Mouse (Mus musculus) forebrain, postnatal 0 days (tissue): ENCODE results near the gene Caskin2. TPM values are rescaled to one million over a fixed set of nuclear protein-coding genes. Genes with fewer than 3 reads are reported as not detected.

ENCODE experiments used
- ATAC-seq: fragments of 200-750 bp; cut with Nextera tagmentation; 2 replicates; pipeline ENCODE4 v1.8.0; 2017; ENCODE audit warnings: mild to moderate bottlenecking, moderate library complexity
- DNase-seq: peaks from one replicate; pipeline ENCODE4 v3.0.0-alpha.2; 2015
- H3K27ac ChIP-seq: fragments of 300-500 bp; sonication (generic); 2 replicates; pipeline ENCODE4 v1.5.1; 2014; ENCODE audit warnings: low read depth, mild to moderate bottlenecking, antibody characterized with exemption, low read length, moderate library complexity, mixed read lengths
- H3K27me3 ChIP-seq: fragments of 300-500 bp; sonication (generic); 2 replicates; pipeline ENCODE4 v1.6.1; 2014; ENCODE audit warnings: mild to moderate bottlenecking, low read length, mixed read lengths; ENCODE audit not compliant: insufficient read depth
- H3K36me3 ChIP-seq: fragments of 300-500 bp; sonication (generic); 2 replicates; pipeline ENCODE4 v1.6.1; 2014; ENCODE audit warnings: mild to moderate bottlenecking, moderate library complexity; ENCODE audit not compliant: insufficient read depth
- H3K4me1 ChIP-seq: fragments of 300-500 bp; sonication (generic); 2 replicates; pipeline ENCODE4 v1.6.1; 2014; ENCODE audit warnings: antibody characterized with exemption; ENCODE audit not compliant: insufficient read depth
- H3K4me2 ChIP-seq: fragments of 300-500 bp; sonication (generic); 2 replicates; pipeline ENCODE4 v1.6.1; 2014; ENCODE audit warnings: low read depth, mild to moderate bottlenecking, moderate library complexity
- H3K4me3 ChIP-seq: fragments of 300-500 bp; sonication (generic); 2 replicates; pipeline ENCODE4 v1.5.1; 2014; ENCODE audit warnings: low read depth, low read length, mixed read lengths
- H3K9ac ChIP-seq: fragments of 300-500 bp; sonication (generic); 2 replicates; pipeline ENCODE4 v1.6.1; 2014; ENCODE audit warnings: mild to moderate bottlenecking
- H3K9me3 ChIP-seq: fragments of 300-500 bp; sonication (generic); 2 replicates; pipeline ENCODE4 v1.6.1; 2016; ENCODE audit warnings: low read length
- CTCF ChIP-seq: sonication (generic); IDR thresholded peaks from 2 replicates; pipeline ENCODE4 v1.5.1; 2016; ENCODE audit warnings: antibody characterized with exemption, control low read depth, low read depth
- WGBS: fragments of 180-500 bp; shearing (Covaris S2); extraction: QIAGEN DNeasy Blood & Tissue Kit; methylation state at CpG from one replicate; pipeline ENCODE4 v1.1.7; 2014; 5-methylcytosine and 5-hydroxymethylcytosine counted together
- polyA plus RNA-seq: library from polyadenylated mRNA; unstranded; fragments of >200 nt; fragmentation: Nextera tagmentation; extraction: Ambion mirVana; gene quantifications from 2 replicates; pipeline ENCODE4 v1.2.1, GENCODE M21; 2015
- total RNA-seq: library from RNA; depleted of rRNA; stranded (reverse); fragments of >200 nt; gene quantifications from 2 replicates; pipeline ENCODE4 v1.2.3, GENCODE M21; 2014

Caskin2 gene
- total and polyA plus RNA-seq, 2 experiments from 2014 or later, result 6.1 to 14.7 TPM

DNA sequence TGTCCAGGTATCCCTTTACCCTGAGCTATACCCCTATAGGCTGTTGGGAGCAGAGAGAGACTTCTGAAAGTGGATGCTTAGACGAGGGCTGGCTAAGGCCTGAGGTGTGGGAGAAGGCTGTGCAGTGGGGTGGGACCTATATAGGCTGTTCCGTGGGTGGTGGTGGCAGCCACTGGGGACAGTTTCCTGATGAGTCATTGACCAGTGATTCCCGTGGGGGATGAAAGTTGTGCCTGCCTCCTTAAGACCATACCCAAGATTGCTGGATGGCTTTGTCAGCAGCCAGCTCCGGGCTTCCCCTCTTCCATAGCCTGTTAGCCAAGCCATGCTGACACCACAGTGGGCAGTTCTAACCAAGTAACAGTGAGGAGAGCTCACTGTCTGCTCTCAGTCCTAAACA lies 7.6 kb upstream of the Caskin2 start:
- TF ChIP-seq CTCF, result no peak
- Histone ChIP-seq H3K27me3 (peaks cover 10% of the 10 kb centered on the region; the same call in 1 of the 2 replicates), H3K27ac (no peak overlapping the region), H3K4me1 (peaks cover 1% of the 10 kb centered on the region; the same call in 1 of the 2 replicates), H3K4me2 (no peak overlapping the region), H3K9ac (no peak overlapping the region), H3K9me3 (no peaks in the 10 kb centered on the region), H3K4me3 (no peak overlapping the region), H3K36me3 (peaks cover 36% of the 10 kb centered on the region)
- DNase-seq, result no peak
- no peak for ATAC-seq
- 79% methylated on average over 4 of the region's 4 CpGs for WGBS

DNA sequence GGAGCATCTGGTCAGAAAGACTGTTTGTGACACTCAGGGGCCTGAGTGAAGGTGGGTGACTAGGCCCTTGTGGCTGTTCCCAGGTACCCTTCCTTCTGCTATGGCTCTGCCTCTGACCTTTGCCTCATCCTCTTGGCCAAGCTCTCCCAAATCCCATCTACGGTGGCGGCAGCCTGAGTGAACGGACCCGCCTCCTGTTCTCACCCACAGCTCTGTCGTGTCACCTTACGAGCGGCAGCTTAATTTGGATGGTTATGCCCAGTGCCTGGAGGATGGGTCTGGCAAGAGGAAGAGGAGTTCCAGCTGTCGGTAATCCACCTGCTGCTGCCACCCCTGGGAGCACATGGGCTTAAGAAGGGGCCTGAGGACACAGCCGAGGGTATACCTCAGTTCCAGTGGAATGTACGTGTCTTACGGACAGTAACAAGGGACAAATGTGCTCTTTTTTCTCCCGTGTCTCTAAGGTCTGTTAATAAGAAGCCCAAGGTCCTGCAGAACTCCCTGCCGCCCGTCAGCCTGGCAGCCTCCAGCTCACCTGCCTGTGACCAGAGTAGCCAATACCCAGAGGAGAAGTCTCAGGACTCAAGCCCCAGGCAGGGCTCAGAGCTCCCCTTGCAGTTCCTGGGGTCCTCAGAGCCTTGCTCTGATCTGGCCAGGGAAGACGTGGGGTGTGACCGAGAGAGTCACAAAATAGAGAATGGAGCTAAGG lies 6.6 kb upstream of the Caskin2 start:
- Histone ChIP-seq H3K27ac (no peak overlapping the region), H3K9ac (no peak overlapping the region), H3K9me3 (no peaks in the 10 kb centered on the region), H3K4me1 (peaks cover 7% of the 10 kb centered on the region), H3K4me2 (no peak overlapping the region), H3K27me3 (peaks cover 10% of the 10 kb centered on the region; the same call in 1 of the 2 replicates), H3K36me3 (peaks cover 36% of the 10 kb centered on the region), H3K4me3 (no peak overlapping the region)
- WGBS, result 89% methylated on average over 16 of the region's 16 CpGs
- TF ChIP-seq CTCF, result no peak
- DNase-seq (no peak), ATAC-seq (no peak)

DNA sequence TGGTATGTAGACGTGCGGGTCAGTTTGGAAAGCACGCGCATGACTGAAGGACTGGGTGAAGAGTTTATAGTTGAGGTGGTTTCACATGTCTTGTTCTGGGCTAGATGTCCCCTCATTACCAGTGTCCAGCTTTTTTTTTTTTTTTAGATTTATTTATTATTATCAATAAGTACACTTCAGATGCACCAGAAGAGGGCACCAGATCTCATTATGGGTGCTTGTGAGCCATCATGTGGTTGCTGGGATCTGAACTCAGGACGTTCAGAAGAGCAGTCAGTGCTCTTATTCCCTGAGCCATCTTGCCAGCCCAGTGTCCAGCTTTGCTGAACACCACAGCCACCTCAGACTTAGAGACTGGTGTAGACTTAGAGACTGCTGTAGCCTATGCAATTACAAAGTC lies 3.9 kb upstream of the Caskin2 start:
- Histone ChIP-seq H3K36me3 (peaks cover 32% of the 10 kb centered on the region), H3K4me2 (no peak overlapping the region), H3K9ac (no peak overlapping the region), H3K4me1 (peaks cover 11% of the 10 kb centered on the region), H3K4me3 (no peak overlapping the region), H3K27me3 (no peaks in the 10 kb centered on the region), H3K27ac (no peak overlapping the region), H3K9me3 (no peaks in the 10 kb centered on the region)
- ATAC-seq (no peak), DNase-seq (no peak)
- WGBS, result 83% methylated on average over 5 of the region's 5 CpGs
- TF ChIP-seq CTCF, result no peak

DNA sequence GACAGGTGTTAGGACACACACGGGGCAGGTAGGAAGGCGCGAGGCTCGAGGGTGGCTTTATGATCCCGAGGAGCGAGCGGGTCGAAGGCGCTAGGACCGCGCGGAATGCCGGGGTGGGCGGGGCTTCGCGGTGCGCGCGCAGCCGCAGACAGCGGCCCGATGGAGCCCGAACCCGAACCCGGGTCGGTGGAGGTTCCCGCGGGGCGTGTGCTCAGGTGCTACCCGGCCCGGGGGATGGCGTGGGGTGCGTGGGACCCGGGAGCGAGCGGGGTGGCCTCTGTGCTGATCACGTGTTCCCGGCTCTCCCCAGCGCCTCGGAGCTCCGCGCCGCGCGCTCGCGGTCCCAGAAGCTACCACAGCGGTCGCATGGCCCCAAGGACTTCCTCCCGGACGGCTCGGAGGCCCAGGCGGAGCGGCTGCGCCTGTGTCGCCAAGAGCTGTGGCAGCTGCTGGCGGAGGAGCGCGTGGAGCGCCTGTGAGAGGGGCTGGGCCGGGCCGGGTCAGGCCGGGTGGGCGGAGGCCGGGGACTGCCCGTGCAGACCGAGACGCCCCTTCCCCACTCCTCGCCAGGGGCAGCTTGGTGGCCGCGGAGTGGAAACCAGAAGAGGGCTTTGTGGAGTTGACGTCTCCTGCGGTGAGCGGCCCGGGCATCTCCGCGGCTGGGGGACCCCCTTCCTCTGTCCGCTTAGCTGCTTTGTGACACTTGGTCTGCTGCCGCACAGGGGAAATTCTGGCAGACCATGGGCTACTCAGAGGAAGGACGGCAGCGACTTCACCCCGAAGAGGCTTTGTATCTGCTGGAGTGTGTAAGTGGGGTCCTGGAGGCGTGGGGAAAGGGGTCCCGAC lies 1.4 kb upstream of the Caskin2 start, which contains the start of gene Tsen54:
Gene Tsen54, plus strand, starts transcription at position 120 of the 846 bp plus-strand sequence.
- no peak for TF ChIP-seq CTCF
- peak within 1 kb of the TSS; percentile 76 for H3K9ac ChIP-seq
- DNase-seq, result peak; percentile 89
- H3K4me2 ChIP-seq, result peak within 1 kb of the TSS; percentile 95
- no peaks in the 10 kb centered on the region for H3K9me3 ChIP-seq
- peak; percentile 72 for ATAC-seq
- no peaks in the 10 kb centered on the region for H3K27me3 ChIP-seq
- WGBS, result under 1% methylated on average over 81 of the region's 84 CpGs
- H3K27ac ChIP-seq, result peak within 1 kb of the TSS; percentile 24; the same call in 1 of the 2 replicates
- H3K4me1 ChIP-seq, result peaks cover 11% of the 10 kb centered on the region
- peaks cover 12% of the 10 kb centered on the region for H3K36me3 ChIP-seq
- H3K4me3 ChIP-seq, result peak within 1 kb of the TSS; percentile 92

DNA sequence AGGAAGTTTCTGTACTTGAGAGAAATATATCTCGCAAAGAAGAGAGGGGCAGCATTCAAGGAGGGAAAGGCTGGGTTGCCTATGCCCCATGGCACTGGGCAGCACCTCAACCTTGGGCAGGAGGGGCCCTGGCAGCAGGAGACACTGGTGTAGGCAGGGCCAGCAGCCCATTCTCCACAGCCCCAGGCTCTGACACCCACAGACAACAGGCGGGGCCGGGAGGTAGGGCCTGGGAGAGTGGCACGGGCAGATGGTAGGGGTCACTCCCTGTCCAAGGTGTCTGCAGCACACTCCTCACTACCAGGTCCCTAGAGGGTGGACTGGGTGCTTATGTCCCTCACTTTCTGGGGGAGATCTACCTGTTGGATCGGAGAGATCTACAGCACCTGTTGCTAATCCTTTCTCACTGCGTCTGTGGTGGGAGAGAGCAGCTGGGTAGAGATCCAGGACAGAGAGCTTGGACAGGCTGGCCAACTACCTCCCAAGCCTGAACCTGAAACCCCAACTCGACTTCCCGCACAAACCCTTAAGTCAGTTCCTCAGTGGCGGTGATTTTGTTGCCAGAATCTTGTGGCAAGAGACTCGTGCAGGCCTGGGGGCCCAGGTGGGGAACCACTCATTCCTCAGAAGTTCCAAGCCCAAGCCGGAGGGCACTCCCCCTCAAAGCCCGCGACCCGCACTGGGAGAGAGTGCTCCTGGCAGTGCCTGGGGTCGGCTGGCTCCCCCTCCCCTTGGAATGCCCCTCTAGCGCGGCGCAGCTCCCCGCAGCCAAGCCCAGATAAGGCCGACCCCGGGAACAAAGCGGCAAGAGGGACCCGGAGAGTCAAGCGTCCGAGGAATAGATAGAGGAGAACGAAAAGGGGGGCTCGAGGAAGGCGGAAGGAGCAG lies 662 bp downstream of the Caskin2 start:
- DNase-seq (peak; percentile 16), ATAC-seq (no peak)
- H3K4me1 ChIP-seq, result peaks cover 19% of the 10 kb centered on the region
- WGBS, result 3% methylated on average over 27 of the region's 28 CpGs
- no peaks in the 10 kb centered on the region for H3K9me3 ChIP-seq
- peak overlapping the region; percentile 55 for H3K9ac ChIP-seq
- H3K4me3 ChIP-seq, result peak overlapping the region; percentile 92
- no peak for TF ChIP-seq CTCF
- peaks cover 4% of the 10 kb centered on the region; the same call in 1 of the 2 replicates for H3K36me3 ChIP-seq
- H3K27me3 ChIP-seq, result no peaks in the 10 kb centered on the region
- H3K27ac ChIP-seq, result 0 out of 2 replicates have a peak overlapping the region, but pooled peaks have one; percentile 40
- H3K4me2 ChIP-seq, result peak overlapping the region; percentile 95

DNA sequence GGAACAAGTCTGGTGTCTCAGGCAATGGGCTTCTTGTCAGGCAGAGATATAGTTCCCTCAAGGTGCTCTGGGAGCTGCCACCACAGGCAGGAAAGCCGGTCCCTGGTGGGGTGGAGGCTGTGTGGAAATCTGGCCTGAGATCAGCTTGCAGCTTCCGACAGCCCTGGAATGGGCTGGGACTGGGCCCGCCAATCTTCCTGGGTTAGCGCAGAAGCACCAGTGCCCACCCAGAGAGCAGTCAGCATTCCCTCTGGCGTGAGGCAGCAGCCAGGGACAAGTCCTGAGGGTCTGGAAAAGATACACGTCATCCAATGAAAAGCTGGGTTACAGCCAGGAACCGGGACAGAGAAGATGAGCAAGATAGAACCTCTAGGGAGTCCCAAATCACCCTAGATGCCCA lies 1.3 kb downstream of the Caskin2 start:
- ATAC-seq (no peak), DNase-seq (no peak)
- TF ChIP-seq CTCF, result no peak
- H3K4me1 ChIP-seq, result peaks cover 19% of the 10 kb centered on the region
- H3K9me3 ChIP-seq, result no peaks in the 10 kb centered on the region
- 30% methylated on average over 7 of the region's 7 CpGs for WGBS
- H3K4me2 ChIP-seq, result peak overlapping the region; percentile 95
- peaks cover 2% of the 10 kb centered on the region; the same call in 1 of the 2 replicates for H3K36me3 ChIP-seq
- no peak overlapping the region for H3K27ac ChIP-seq
- no peaks in the 10 kb centered on the region for H3K27me3 ChIP-seq
- H3K9ac ChIP-seq, result no peak overlapping the region
- H3K4me3 ChIP-seq, result 0 out of 2 replicates have a peak overlapping the region, but pooled peaks have one; percentile 7
